Comparison of ENCODE assay signal across 8 mouse cellular contexts in the genomic region with DNA sequence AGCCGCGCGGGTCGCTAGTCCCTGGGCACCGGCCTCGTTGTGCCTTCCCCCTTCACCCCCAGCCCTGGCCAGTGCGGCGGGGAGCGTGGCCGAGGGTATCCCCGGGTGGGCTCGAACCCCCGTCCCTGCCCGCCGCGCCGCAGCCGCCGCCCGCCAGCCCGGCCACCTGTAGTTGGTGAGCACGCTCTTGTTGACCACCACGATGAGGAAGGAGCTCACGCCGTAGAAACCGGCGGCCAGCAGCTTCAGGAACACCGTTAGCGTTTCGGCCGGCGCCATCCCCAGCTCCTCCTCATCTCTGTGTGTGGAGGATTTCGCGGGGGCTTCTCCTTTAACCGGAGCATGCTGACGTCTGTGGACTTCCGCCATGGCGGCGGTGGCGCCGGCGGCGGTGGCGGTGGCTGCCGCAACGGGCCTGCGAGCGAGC. TPM values are rescaled to one million over a fixed set of nuclear protein-coding genes. Genes with fewer than 3 reads are reported as not detected.
DNase-seq lines count a peak whose midpoint lies in the region; ATAC-seq and TF ChIP-seq lines count a peak whose summit lies in the region.

No protein-coding gene starts in this region.

- H3K4me1 ChIP-seq in CH12.LX (ENCODE audit: control insufficient read depth in 1 of 2, insufficient read depth in 2 of 2) = peaks cover 7 to 27% of the 10 kb centered on the region in 2 experiments
- peaks cover 9% of the 10 kb centered on the region for H3K4me1 ChIP-seq in forebrain, embryonic 16.5 days (replicated peaks; ENCODE audit: control insufficient read depth, insufficient read depth, low read length)
- peaks cover 12% of the 10 kb centered on the region for H3K4me1 ChIP-seq in lung, embryonic 15.5 days
- H3K4me1 ChIP-seq in olfactory bulb, adult 2 months (ENCODE audit: control insufficient read depth, insufficient read depth, low read length) = no peaks in the 10 kb centered on the region

- TF ChIP-seq EP300 in CH12.LX (IDR thresholded peaks at IDR 0.05; ENCODE audit: low read length) = no peak

- peak; percentile 83 for ATAC-seq in forebrain, embryonic 16.5 days
- peak; percentile 76; the same call in 1 of the 2 replicates for ATAC-seq in lung, embryonic 15.5 days (ENCODE audit: borderline replicate concordance, extremely low read depth, low FRiP score, low TSS enrichment)

- no peaks in the 10 kb centered on the region for H3K9me3 ChIP-seq in CH12.LX (replicated peaks; ENCODE audit: low read length)
- no peaks in the 10 kb centered on the region for H3K9me3 ChIP-seq in forebrain, embryonic 16.5 days (ENCODE audit: control insufficient read depth, low read length)
- H3K9me3 ChIP-seq in lung, embryonic 15.5 days = no peaks in the 10 kb centered on the region

- intact Hi-C loops in heart, postnatal 25 days (cut with DNase I) = loop anchor here (5.0 to 10.0 kb wide), 2 partner anchors 97 to 130 kb away; no protein-coding TSS in a partner anchor

- TF ChIP-seq RAD21 in CH12.LX (IDR thresholded peaks at IDR 0.05; ENCODE audit: low read depth, low read length) = no peak

- peak; percentile 45 for DNase-seq in CH12.LX (ENCODE audit: extremely low read depth)
- DNase-seq in c-Kit-positive CD71-positive TER-119-positive erythroid progenitor cells, embryonic 14.5 days (ENCODE audit: low spot score) = peak; percentile 34
- DNase-seq in heart, postnatal 25 days (ENCODE audit: low spot score) = peak; percentile 63
- peak; percentile 64 to 72 for DNase-seq in layer of hippocampus, adult 2 months (ENCODE audit: low spot score in 2 of 2)
- DNase-seq in testis, postnatal 14 days (ENCODE audit: low spot score) = peak; percentile 76

- in situ Hi-C loops in CH12.LX (cut with MboI; ENCODE audit: low pct_ligation_motif_present, low pct_unique_long_range_greater_than_20kb, low sequenced_read_pairs) = no loop called here

- peaks cover 13% of the 10 kb centered on the region for H3K79me2 ChIP-seq in CH12.LX (replicated peaks; ENCODE audit: control insufficient read depth, extremely low read depth, insufficient read depth, poor library complexity, severe bottlenecking)

- TF ChIP-seq POLR2A in CH12.LX (IDR thresholded peaks at IDR 0.05; ENCODE audit: low read depth, low read length) = peak; percentile 62
- TF ChIP-seq POLR2A in olfactory bulb, adult 2 months (IDR thresholded peaks at IDR 0.05; ENCODE audit: insufficient read depth, low read depth, low read length) = peak; percentile 58; the same call in 1 of the 2 replicates

- H3K27me3 ChIP-seq in CH12.LX (replicated peaks) = no peaks in the 10 kb centered on the region
- no peaks in the 10 kb centered on the region for H3K27me3 ChIP-seq in forebrain, embryonic 16.5 days (replicated peaks; ENCODE audit: control insufficient read depth, insufficient read depth, low read length)
- no peaks in the 10 kb centered on the region for H3K27me3 ChIP-seq in lung, embryonic 15.5 days

- no peak for TF ChIP-seq CTCF in CH12.LX (conservative IDR thresholded peaks at IDR 0.05 in 1 of 2, IDR thresholded peaks at IDR 0.05 in 1 of 2; ENCODE audit: low read depth in 2 of 2, low read length in 2 of 2)
- TF ChIP-seq CTCF in layer of hippocampus, adult 2 months (conservative IDR thresholded peaks at IDR 0.05) = no peak
- no peak for TF ChIP-seq CTCF in olfactory bulb, adult 2 months (IDR thresholded peaks at IDR 0.05; ENCODE audit: insufficient read depth, low read depth, low read length)

- peak overlapping the region; percentile 95 for H3K9ac ChIP-seq in CH12.LX (ENCODE audit: insufficient read depth, low read depth)
- peak overlapping the region; percentile 99 for H3K9ac ChIP-seq in forebrain, embryonic 16.5 days (replicated peaks; ENCODE audit: low read depth, low read length)
- peak overlapping the region; percentile 87 for H3K9ac ChIP-seq in lung, embryonic 15.5 days

- dilution Hi-C loops in CH12.LX (cut with MboI; ENCODE audit: extremely low pct_ligation_motif_present, extremely low pct_unique_long_range_greater_than_20kb, low sequenced_read_pairs) = no loop called here

- H3K4me2 ChIP-seq in CH12.LX (ENCODE audit: insufficient read depth, low read depth, poor library complexity, severe bottlenecking) = peak overlapping the region; percentile 72; the same call in 1 of the 2 replicates
- H3K4me2 ChIP-seq in forebrain, embryonic 16.5 days (ENCODE audit: low read length) = peak overlapping the region; percentile 46
- H3K4me2 ChIP-seq in lung, embryonic 15.5 days = peak overlapping the region; percentile 67

- WGBS in forebrain, embryonic 16.5 days = under 1% methylated on average over 47 of the region's 48 CpGs
- under 1% methylated on average over 48 of the region's 48 CpGs for WGBS in lung, embryonic 15.5 days
- WGBS in olfactory bulb, adult 2 months = 3% methylated on average over 48 of the region's 48 CpGs

- peak overlapping the region; percentile 68 to 95 (median 84) for H3K4me3 ChIP-seq in CH12.LX (replicated peaks in 1 of 3; ENCODE audit: low read depth in 2 of 3, low read length in 2 of 3, poor library complexity in 1 of 3)
- peak overlapping the region; percentile 84 for H3K4me3 ChIP-seq in forebrain, embryonic 16.5 days (replicated peaks; ENCODE audit: low read length)
- peak overlapping the region; percentile 86 for H3K4me3 ChIP-seq in layer of hippocampus, adult 2 months
- H3K4me3 ChIP-seq in lung, embryonic 15.5 days = peak overlapping the region; percentile 86
- H3K4me3 ChIP-seq in olfactory bulb, adult 2 months (ENCODE audit: insufficient read depth, low read depth, low read length) = peak overlapping the region; percentile 73

- H3K27ac ChIP-seq in CH12.LX (ENCODE audit: insufficient read depth, low read depth) = peak overlapping the region; percentile 55
- H3K27ac ChIP-seq in forebrain, embryonic 16.5 days (ENCODE audit: low read length) = peak overlapping the region; percentile 99
- H3K27ac ChIP-seq in layer of hippocampus, adult 2 months = peak overlapping the region; percentile 96
- peak overlapping the region; percentile 97 for H3K27ac ChIP-seq in lung, embryonic 15.5 days
- H3K27ac ChIP-seq in olfactory bulb, adult 2 months (ENCODE audit: insufficient read depth, low read depth, low read length) = peak overlapping the region; percentile 81

- peaks cover 7 to 27% of the 10 kb centered on the region in 2 experiments for H3K36me3 ChIP-seq in CH12.LX (replicated peaks in 1 of 2; ENCODE audit: control insufficient read depth in 1 of 2, insufficient read depth in 1 of 2, low read length in 1 of 2)
- no peaks in the 10 kb centered on the region; the same call in 1 of the 2 replicates for H3K36me3 ChIP-seq in forebrain, embryonic 16.5 days (ENCODE audit: control insufficient read depth, insufficient read depth)
- H3K36me3 ChIP-seq in lung, embryonic 15.5 days = peaks cover 6% of the 10 kb centered on the region; the same call in 1 of the 2 replicates

TF ChIP-seq in CH12.LX, 34 proteins besides CTCF, POLR2A, EP300 and RAD21 (continues in another document):
- TF ChIP-seq MAFK (IDR thresholded peaks at IDR 0.05; ENCODE audit: insufficient replicate concordance, low read length) (no peak), MAX (IDR thresholded peaks at IDR 0.05; ENCODE audit: low read length) (0 out of 2 replicates have a peak, but pooled peaks have one; percentile 20), CHD1 (IDR thresholded peaks at IDR 0.05; ENCODE audit: low read depth, low read length) (no peak), MEF2A (IDR thresholded peaks at IDR 0.05; ENCODE audit: borderline replicate concordance, low read depth, low read length) (0 out of 2 replicates have a peak, but pooled peaks have one; percentile 5), NRF1 (IDR thresholded peaks at IDR 0.05; ENCODE audit: low read depth, low read length) (no peak), UBTF (IDR thresholded peaks at IDR 0.05; ENCODE audit: low read depth, low read length) (no peak; the same call in 1 of the 2 replicates), ZMIZ1 (IDR thresholded peaks at IDR 0.05; ENCODE audit: low read depth, low read length) (no peak; the same call in 1 of the 2 replicates), POLR2AphosphoS2 (IDR thresholded peaks at IDR 0.05; ENCODE audit: low read depth, low read length) (no peak), MXI1 (IDR thresholded peaks at IDR 0.05; ENCODE audit: low read depth, low read length) (no peak; the same call in none of the 2 replicates), RCOR1 (conservative IDR thresholded peaks at IDR 0.05; ENCODE audit: low read depth, low read length) (no peak), CHD2 (IDR thresholded peaks at IDR 0.05; ENCODE audit: low read length) (no peak), TCF12 (IDR thresholded peaks at IDR 0.05; ENCODE audit: low read depth, low read length) (peak; percentile 56), TBP (conservative IDR thresholded peaks at IDR 0.05; ENCODE audit: low read depth, low read length) (0 out of 2 replicates have a peak, but pooled peaks have one; percentile 38), E2F4 (IDR thresholded peaks at IDR 0.05; ENCODE audit: insufficient replicate concordance, low read depth, low read length) (no peak), SIN3A (IDR thresholded peaks at IDR 0.05; ENCODE audit: low read length) (0 out of 2 replicates have a peak, but pooled peaks have one; percentile 7), GABPA (IDR thresholded peaks at IDR 0.05; ENCODE audit: insufficient replicate concordance, low read depth, low read length) (no peak), USF2 (conservative IDR thresholded peaks at IDR 0.05; ENCODE audit: low read depth, low read length) (no peak), IRF4 (IDR thresholded peaks at IDR 0.05; ENCODE audit: low read depth, low read length) (no peak), ETS1 (conservative IDR thresholded peaks at IDR 0.05; ENCODE audit: low read depth, low read length) (no peak), ZKSCAN1 (IDR thresholded peaks at IDR 0.05; ENCODE audit: borderline replicate concordance, low read depth, low read length) (no peak), ZNF384 (IDR thresholded peaks at IDR 0.05; ENCODE audit: low read depth, low read length) (no peak), JUND (conservative IDR thresholded peaks at IDR 0.05; ENCODE audit: low read depth, low read length) (no peak), USF1 (IDR thresholded peaks at IDR 0.05; ENCODE audit: low read depth, low read length) (no peak), KAT2A (IDR thresholded peaks at IDR 0.05; ENCODE audit: insufficient replicate concordance, low read length) (no peak), BHLHE40 (IDR thresholded peaks at IDR 0.05; ENCODE audit: low read depth, low read length) (no peak)

RNA-seq across cellular contexts. Expression of a gene that starts 0.5 kb away (rescaled TPM):
- total RNA-seq in CH12.LX (2012; rRNA removed) (6.0 and 8.7 TPM in 2 replicates), CH12.LX (2014; rRNA removed) (7.0 and 8.7 TPM in 2 replicates)
- polyA plus RNA-seq in CH12.LX (2012; ENCODE audit: insufficient read length, low read depth) = 11.5 and 11.7 TPM in 2 replicates
- 3.7 and 5.8 TPM in 2 replicates for polyA plus RNA-seq in forebrain, embryonic 16.5 days (2015; fragmentation: Nextera tagmentation; extraction: Ambion mirVana)
- total RNA-seq in heart, postnatal 25 days (2021) = 1 to 10 TPM; 6.7 to 7.7 TPM
- total RNA-seq in layer of hippocampus, adult 2 months (2021) = 10 to 100 TPM; 11.4 to 12.2 TPM
- polyA plus RNA-seq in lung, embryonic 15.5 days (2015; fragmentation: Nextera tagmentation; extraction: Ambion mirVana) = 8.0 and 10.7 TPM in 2 replicates
- polyA plus RNA-seq in olfactory bulb, adult 2 months (2012; ENCODE audit: insufficient read depth, insufficient read length, low replicate concordance, missing spikeins) = not detected in 2 replicates

Comparison
In these comparisons a context has a peak if more than half of its experiments do, and no peak if none do; other contexts are left out.
1. Peak in every context shown above with its lines: DNase-seq, ATAC-seq, H3K4me3 ChIP-seq and H3K27ac ChIP-seq.